Mouse (Mus musculus) macrophage (primary cell): Measurements from ENCODE around the gene Helz2. TPM values are rescaled to one million over a fixed set of nuclear protein-coding genes. Genes with fewer than 3 reads are reported as not detected.
"Not testable (repeated sequence)": the region's sequence is repeated elsewhere in the genome, so short reads cannot be mapped to it uniquely, and the experiment has no call there.

Experiments used
- H3K27ac ChIP-seq: fragments of 350-480 bp; formaldehyde crosslinking; 2 replicates; pipeline ENCODE4 v1.9.0; 2021
- H3K36me3 ChIP-seq: fragments of 350-480 bp; formaldehyde crosslinking; 2 replicates; pipeline ENCODE4 v1.9.0; 2021; ENCODE audit errors: inconsistent target
- H3K4me3 ChIP-seq: fragments of 350-480 bp; formaldehyde crosslinking; 2 replicates; pipeline ENCODE4 v1.9.0; 2021; ENCODE audit errors: inconsistent target
- H3K79me2 ChIP-seq: fragments of 350-480 bp; formaldehyde crosslinking; 2 replicates; pipeline ENCODE4 v1.9.0; 2021; ENCODE audit errors: inconsistent target
- WGBS: methylation state at CpG from one replicate; pipeline ENCODE4 v1.1.7; 2026; ENCODE audit warnings: inconsistent platforms; ENCODE audit not compliant: missing documents; 5-methylcytosine and 5-hydroxymethylcytosine counted together
- polyA plus RNA-seq: library from polyadenylated mRNA; stranded (reverse); fragments of 250-400 nt; gene quantifications from 3 replicates; pipeline ENCODE4 v1.2.4, GENCODE M21; 2018; ENCODE audit warnings: inconsistent platforms

The Helz2 gene
- polyA plus RNA-seq, 1 experiment from 2014 or later, result 7.5 TPM

- Histone ChIP-seq H3K27ac (no peak overlapping the region), H3K4me3 (no peak overlapping the region), H3K79me2 (no peaks in the 10 kb centered on the region), H3K36me3 (no peaks in the 10 kb centered on the region)
- WGBS, result 95% methylated on average over 4 of the region's 4 CpGs
These were observed 45.1 kb downstream of the Helz2 start for GRCm38 (mm10) chr2:181196628-181197300.

GRCm38 (mm10) chr2:181193044-181193443 lies 48.8 kb downstream of the Helz2 start:
- Histone ChIP-seq H3K36me3 (no peaks in the 10 kb centered on the region), H3K79me2 (no peaks in the 10 kb centered on the region), H3K27ac (peak overlapping the region; percentile 68), H3K4me3 (no peak overlapping the region)
- WGBS, result 0% methylated on average over 3 of the region's 3 CpGs

- H3K27ac ChIP-seq, result 0 out of 2 replicates have a peak overlapping the region, but pooled peaks have one; percentile 68
- H3K36me3 ChIP-seq, result no peaks in the 10 kb centered on the region
- no peaks in the 10 kb centered on the region for H3K79me2 ChIP-seq
- 88% methylated on average over 4 of the region's 4 CpGs for WGBS
- no peak overlapping the region for H3K4me3 ChIP-seq
These were observed 49.9 kb downstream of the Helz2 start for GRCm38 (mm10) chr2:181191936-181192335.

GRCm38 (mm10) chr2:181191385-181191784 lies 50.4 kb downstream of the Helz2 start:
- not testable (repeated sequence) for H3K4me3 ChIP-seq, H3K79me2 ChIP-seq, H3K27ac ChIP-seq, H3K36me3 ChIP-seq
- WGBS, result 91% methylated on average over 3 of the region's 4 CpGs

GRCm38 (mm10) chr2:181189321-181189720 lies 52.5 kb downstream of the Helz2 start:
- H3K36me3 ChIP-seq, result no peaks in the 10 kb centered on the region
- H3K4me3 ChIP-seq, result no peak overlapping the region
- H3K27ac ChIP-seq, result peak overlapping the region; percentile 74; the same call in 1 of the 2 replicates
- WGBS, result 82% methylated on average over 1 of the region's 1 CpGs
- no peaks in the 10 kb centered on the region for H3K79me2 ChIP-seq

- Histone ChIP-seq H3K36me3 (no peaks in the 10 kb centered on the region), H3K79me2 (no peaks in the 10 kb centered on the region), H3K4me3 (peak overlapping the region; percentile 57), H3K27ac (peak overlapping the region; percentile 74)
- WGBS, result 52% methylated on average over 2 of the region's 2 CpGs
These were observed 53.1 kb downstream of the Helz2 start for GRCm38 (mm10) chr2:181188681-181189080.

GRCm38 (mm10) chr2:181187121-181188000 lies 54.5 kb downstream of the Helz2 start, which contains the start of gene Ppdpf:
TSS of gene Ppdpf (plus strand) at chr2:181187247.
- peak within 1 kb of the TSS; percentile 57 for H3K4me3 ChIP-seq
- H3K36me3 ChIP-seq, result no peaks in the 10 kb centered on the region
- H3K27ac ChIP-seq, result peak within 1 kb of the TSS; percentile 74
- no peaks in the 10 kb centered on the region for H3K79me2 ChIP-seq
- under 1% methylated on average over 58 of the region's 64 CpGs for WGBS

- no peaks in the 10 kb centered on the region for H3K36me3 ChIP-seq
- no peaks in the 10 kb centered on the region for H3K79me2 ChIP-seq
- peak overlapping the region; percentile 74 for H3K27ac ChIP-seq
- WGBS, result under 1% methylated on average over 14 of the region's 14 CpGs
- H3K4me3 ChIP-seq, result peak overlapping the region; percentile 57
These were observed 55.2 kb downstream of the Helz2 start for GRCm38 (mm10) chr2:181186635-181187034.

GRCm38 (mm10) chr2:181180898-181181297 lies 60.9 kb downstream of the Helz2 start:
- WGBS, result 87% methylated on average over 6 of the region's 6 CpGs
- Histone ChIP-seq H3K4me3 (no peak overlapping the region), H3K36me3 (no peaks in the 10 kb centered on the region), H3K27ac (no peak overlapping the region), H3K79me2 (no peaks in the 10 kb centered on the region)

- WGBS, result 68% methylated on average over 5 of the region's 5 CpGs
- no peaks in the 10 kb centered on the region for H3K79me2 ChIP-seq
- H3K27ac ChIP-seq, result no peak overlapping the region
- H3K36me3 ChIP-seq, result no peaks in the 10 kb centered on the region
- H3K4me3 ChIP-seq, result no peak overlapping the region
These were observed 63.4 kb downstream of the Helz2 start for GRCm38 (mm10) chr2:181178471-181178870.

GRCm38 (mm10) chr2:181178015-181178414 lies 63.8 kb downstream of the Helz2 start:
- Histone ChIP-seq H3K4me3 (no peak overlapping the region), H3K79me2 (no peaks in the 10 kb centered on the region), H3K27ac (no peak overlapping the region), H3K36me3 (no peaks in the 10 kb centered on the region)
- WGBS, result 87% methylated on average over 3 of the region's 3 CpGs

Other genes starting within 250 kb of the Helz2 start
- not detected in 3 replicates for gene Chrna4, start 198.5 kb downstream of the Helz2 start, polyA plus RNA-seq
- not detected in 3 replicates for gene Kcnq2, start 106.7 kb downstream of the Helz2 start, polyA plus RNA-seq
- gene Eef1a2, start 85.0 kb downstream of the Helz2 start, polyA plus RNA-seq, result 0.23 to 0.38 TPM in 2 of 3 replicates, not detected in the other
- gene Ppdpf, start 54.8 kb downstream of the Helz2 start, polyA plus RNA-seq, result 60.5 to 98.7 TPM (median 67.9 TPM) in 3 replicates
- not detected in 3 replicates for gene Ptk6, start 39.2 kb downstream of the Helz2 start, polyA plus RNA-seq
- gene Srms, start 28.8 kb downstream of the Helz2 start, polyA plus RNA-seq, result not detected in 3 replicates
- not detected in 3 replicates for gene Fndc11, start 22.0 kb downstream of the Helz2 start, polyA plus RNA-seq
- gene Gmeb2, start 46.0 kb upstream of the Helz2 start, polyA plus RNA-seq, result 8.9 to 11.2 TPM (median 10.8 TPM) in 3 replicates
- gene Stmn3, start 72.5 kb upstream of the Helz2 start, polyA plus RNA-seq, result not detected in 3 replicates
- gene Rtel1, start 77.7 kb upstream of the Helz2 start, polyA plus RNA-seq, result 4.9 to 9.2 TPM (median 5.3 TPM) in 3 replicates
- gene Zgpat, start 122.9 kb upstream of the Helz2 start, polyA plus RNA-seq, result 13.7 to 17.8 TPM (median 17.3 TPM) in 3 replicates
- gene Arfrp1, start 123.4 kb upstream of the Helz2 start, polyA plus RNA-seq, result 21.9 to 23.2 TPM (median 22.5 TPM) in 3 replicates
- 2.9 to 8.2 TPM (median 3.7 TPM) in 3 replicates for gene Lime1, start 138.1 kb upstream of the Helz2 start, polyA plus RNA-seq
- 0.09 to 0.23 TPM (median 0.21 TPM) in 3 replicates for gene Zbtb46, start 217.4 kb upstream of the Helz2 start, polyA plus RNA-seq